Mouse (Mus musculus) liver, postnatal 0 days (tissue): ENCODE data around the gene Bap1.

Experiments used
- CTCF ChIP-seq: sonication (generic); IDR thresholded peaks from 2 replicates; pipeline ENCODE4 v1.5.1; 2016; ENCODE audit warnings: antibody characterized with exemption, low read depth
- EP300 ChIP-seq: IDR thresholded peaks from 2 replicates; pipeline ENCODE4 v1.6.1; 2016; ENCODE audit warnings: antibody characterized with exemption, low read depth, mild to moderate bottlenecking

DNA sequence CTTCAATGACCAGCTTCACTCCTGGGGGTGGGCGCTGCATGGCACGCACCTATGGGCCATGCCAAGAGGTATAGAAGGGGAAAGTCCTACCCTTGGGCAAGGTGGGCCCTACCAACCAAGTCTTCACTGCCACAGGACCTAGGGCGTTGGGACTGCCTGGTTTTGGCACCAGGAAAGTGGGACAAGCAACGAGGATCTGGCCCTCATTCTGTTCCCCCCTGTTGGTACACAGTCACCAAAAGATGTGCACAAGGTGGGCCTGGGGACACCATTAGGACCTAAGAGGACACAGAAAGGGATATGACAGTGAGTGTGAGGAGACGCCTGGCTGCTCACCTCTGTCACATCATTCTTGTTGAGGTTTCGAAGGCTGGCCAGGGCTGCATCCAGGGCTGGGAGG lies 19.9 kb downstream of the Bap1 start:
- no peak for TF ChIP-seq CTCF
- no peak for TF ChIP-seq EP300
